Mouse (Mus musculus) gastrocnemius, adult 2 months (tissue): ENCODE measurements at regions not wholly inside any gene's neighbourhood (a gene's known extent, or its start where the extent isn't known, plus 50 kb on each side); places are given as distances from the start of the nearest gene placed in this dataset.
"Not testable (repeated sequence)": the region's sequence is repeated elsewhere in the genome, so short reads cannot be mapped to it uniquely, and the experiment has no call there.

ENCODE experiments used
- DNase-seq: peaks from one replicate; pipeline ENCODE4 v3.0.0; 2022
- H3K27ac ChIP-seq: fragments of 200-600 bp; 2 replicates; pipeline ENCODE4 v1.8.1; 2022; ENCODE audit warnings: mild to moderate bottlenecking
- H3K4me3 ChIP-seq: fragments of 200-600 bp; 2 replicates; pipeline ENCODE4 v1.8.1; 2022; ENCODE audit warnings: mild to moderate bottlenecking, moderate library complexity
- CTCF ChIP-seq: fragments of 200-600 bp; IDR thresholded peaks from 2 replicates; pipeline ENCODE4 v1.8.1; 2022; ENCODE audit warnings: antibody characterized with exemption, mild to moderate bottlenecking, moderate library complexity
- intact Hi-C: fragments of 180-260 bp; cut with DNase I; formaldehyde crosslinking; loops from one replicate; pipeline ENCODE4 v1.15.1; 2025

DNA sequence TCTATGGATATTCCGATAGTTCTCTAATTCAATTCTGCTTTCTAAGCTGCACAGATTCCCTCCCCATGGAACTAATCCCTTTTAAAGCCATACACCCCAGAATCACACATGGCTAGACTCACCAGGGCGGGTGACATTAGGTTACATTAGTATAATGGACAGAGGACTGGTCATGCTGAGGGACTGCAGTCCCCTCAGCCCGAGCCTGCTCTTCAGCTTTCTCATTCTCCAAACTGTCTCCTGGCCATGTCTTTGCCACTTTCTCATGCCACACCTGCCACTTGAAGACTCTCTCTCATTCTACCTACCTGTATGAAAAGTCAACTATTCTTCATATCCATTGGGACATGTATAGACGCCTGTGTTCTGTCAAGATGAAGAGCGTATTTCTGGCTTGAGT, 68.0 kb upstream of the Sh3gl3 start:
- Histone ChIP-seq H3K27ac (no peak overlapping the region), H3K4me3 (no peak overlapping the region)
- no peak for TF ChIP-seq CTCF
- DNase-seq = no peak
- intact Hi-C loops = no loop called here

DNA sequence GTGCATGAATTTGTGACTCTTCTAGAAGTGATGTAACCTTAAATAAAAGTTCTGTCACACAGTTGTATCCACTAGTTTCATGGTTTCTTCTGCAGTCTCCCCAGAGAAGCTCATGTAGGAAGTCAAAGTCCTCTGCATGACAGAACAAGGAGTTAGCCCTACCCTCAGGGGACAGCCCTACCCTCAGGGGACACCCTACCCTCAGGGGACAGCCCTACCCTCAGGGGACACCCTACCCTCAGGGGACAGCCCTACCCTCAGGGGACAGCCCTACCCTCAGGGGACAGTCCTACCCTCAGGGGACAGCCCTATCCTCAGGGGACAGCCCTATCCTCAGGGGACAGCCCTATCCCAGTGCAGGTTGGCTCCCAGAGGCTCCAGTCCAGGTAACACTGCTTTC, 64.5 kb upstream of the Sh3gl3 start:
- intact Hi-C loops, DNase-seq, H3K4me3 ChIP-seq, H3K27ac ChIP-seq: not testable (repeated sequence)

DNA sequence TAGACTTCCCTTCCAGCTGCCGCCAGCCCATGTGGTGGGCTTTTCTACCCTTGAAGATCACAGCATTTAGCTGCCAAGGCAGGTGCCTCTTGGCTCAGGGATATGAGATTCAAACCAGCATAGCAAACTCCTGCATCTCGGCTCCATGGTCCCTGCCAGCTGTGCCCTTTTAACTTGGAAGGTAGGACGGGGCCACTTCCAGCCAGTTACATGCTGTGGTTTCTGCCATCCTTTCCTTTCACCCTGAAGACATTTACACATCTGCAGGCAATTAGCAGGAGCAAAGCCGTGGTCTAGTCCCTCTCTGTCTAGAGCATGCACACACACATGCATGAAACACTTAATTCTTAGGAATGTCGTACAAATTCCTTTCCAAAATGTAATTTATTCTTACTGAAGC, 64.1 kb upstream of the Sh3gl3 start:
- no peak for TF ChIP-seq CTCF
- DNase-seq = no peak
- intact Hi-C loops = no loop called here
- H3K4me3 ChIP-seq = no peak overlapping the region
- H3K27ac ChIP-seq = no peak overlapping the region

DNA sequence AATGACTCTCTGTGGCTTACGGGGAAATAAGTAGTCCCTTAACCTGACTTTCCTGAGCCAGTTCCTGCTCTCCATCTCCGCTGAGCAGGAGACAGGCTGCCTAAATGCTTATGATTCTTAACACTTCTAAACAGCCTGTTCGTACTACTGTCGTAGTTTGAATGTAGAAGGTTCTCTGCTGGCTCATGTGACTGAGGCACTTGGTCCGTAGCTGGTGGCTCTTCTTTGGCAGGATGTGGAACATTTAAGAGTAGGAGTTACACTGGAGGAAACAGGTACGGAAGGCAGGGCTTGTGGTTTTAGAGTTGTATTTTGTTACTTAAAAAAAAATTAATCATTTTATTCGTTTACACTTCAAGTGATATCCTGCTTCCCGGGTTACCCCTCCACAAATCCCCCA, 63.7 kb upstream of the Sh3gl3 start:
- TF ChIP-seq CTCF = no peak
- no peak overlapping the region for H3K27ac ChIP-seq
- H3K4me3 ChIP-seq = no peak overlapping the region
- no peak for DNase-seq
- intact Hi-C loops = no loop called here

DNA sequence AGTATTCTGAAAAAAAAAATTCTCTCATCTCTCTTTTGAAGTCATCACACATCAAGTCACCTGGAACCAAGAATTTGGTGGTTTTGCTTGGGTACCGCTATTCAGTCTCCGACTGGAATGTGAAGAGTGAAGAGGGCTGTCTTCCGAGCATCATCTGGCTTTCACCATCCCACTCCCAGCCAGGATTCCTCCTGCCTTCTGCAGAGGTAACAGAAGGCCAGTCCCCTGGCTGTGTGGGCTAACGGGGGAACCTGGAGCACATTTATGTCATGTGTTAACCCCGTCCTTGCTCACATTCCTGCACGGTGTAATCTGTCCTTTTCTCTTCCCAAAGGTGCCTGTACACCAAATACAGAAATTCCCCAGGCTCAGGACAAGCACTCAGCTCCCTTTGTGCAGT, 61.6 kb upstream of the Sh3gl3 start:
- DNase-seq = no peak
- intact Hi-C loops = no loop called here
- TF ChIP-seq CTCF = no peak
- Histone ChIP-seq H3K4me3 (no peak overlapping the region), H3K27ac (no peak overlapping the region)

DNA sequence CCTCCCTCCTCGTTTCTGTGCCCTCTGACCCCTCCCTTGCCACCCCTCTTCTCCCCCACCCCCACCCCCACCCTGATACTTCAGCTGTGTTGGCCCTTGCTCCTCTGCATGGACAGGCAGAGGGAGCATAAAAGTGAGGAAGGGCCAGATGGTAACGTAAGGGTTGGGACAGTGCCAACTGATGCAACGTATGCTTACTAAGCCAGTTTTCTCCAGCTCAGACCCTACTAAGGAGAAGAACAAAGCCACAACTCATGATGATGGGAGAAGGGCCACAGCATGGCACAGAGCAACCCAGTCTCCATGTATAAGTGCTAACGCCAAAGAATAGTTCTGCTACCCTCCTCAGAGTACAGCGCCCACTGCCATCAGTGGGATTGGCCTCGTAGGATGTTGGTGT, 58.0 kb upstream of the Sh3gl3 start:
- Histone ChIP-seq H3K27ac (no peak overlapping the region), H3K4me3 (no peak overlapping the region)
- TF ChIP-seq CTCF = no peak
- intact Hi-C loops = no loop called here
- DNase-seq = no peak

DNA sequence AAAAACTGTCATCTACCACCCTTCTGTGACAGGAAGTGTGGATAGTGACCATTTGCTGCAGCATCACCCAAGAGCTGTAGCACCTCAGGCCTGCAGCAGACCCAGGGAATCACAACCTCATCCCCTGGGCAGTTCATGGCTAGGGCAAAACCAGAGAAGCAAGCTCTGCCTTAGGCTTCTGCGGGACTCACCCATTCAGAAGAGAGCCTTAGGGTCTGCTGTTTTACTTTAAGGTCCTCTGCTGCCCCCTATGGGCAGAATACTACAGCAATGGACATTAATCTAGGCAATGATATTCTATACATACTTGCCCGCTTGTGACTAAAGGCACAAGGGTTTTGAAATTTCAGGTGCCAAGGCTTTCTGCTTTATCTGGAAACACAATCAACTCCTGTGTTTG, 54.4 kb upstream of the Sh3gl3 start:
- Histone ChIP-seq H3K27ac (no peak overlapping the region), H3K4me3 (no peak overlapping the region)
- DNase-seq = peak; percentile 67
- TF ChIP-seq CTCF = peak; percentile 79
- intact Hi-C loops = loop anchor here (1.0 kb wide), 1 partner anchor 159 kb away; no protein-coding TSS in a partner anchor

DNA sequence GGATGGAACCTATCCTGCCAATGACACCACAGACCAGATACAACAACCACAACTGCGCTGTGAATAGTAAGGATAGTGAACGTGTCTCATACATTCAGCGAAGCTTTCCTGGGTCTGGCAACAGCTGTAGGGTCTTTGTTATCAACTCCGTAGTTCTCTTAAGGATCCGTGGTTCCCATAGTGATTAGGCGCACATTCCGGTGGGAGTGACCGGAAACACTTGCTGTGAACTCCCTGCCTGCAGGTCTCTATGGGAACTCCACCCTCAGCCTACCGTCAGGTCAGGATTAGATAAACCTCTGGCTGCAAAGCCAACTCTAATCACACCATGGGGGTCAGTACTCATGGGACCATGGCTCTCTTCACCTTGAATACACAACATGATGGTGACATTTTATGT, 53.8 kb upstream of the Sh3gl3 start:
- Histone ChIP-seq H3K4me3 (no peak overlapping the region), H3K27ac (no peak overlapping the region)
- DNase-seq = no peak
- TF ChIP-seq CTCF = no peak
- intact Hi-C loops = loop anchor here (1.0 to 2.0 kb wide), 2 partner anchors 153 to 160 kb away; no protein-coding TSS in a partner anchor

DNA sequence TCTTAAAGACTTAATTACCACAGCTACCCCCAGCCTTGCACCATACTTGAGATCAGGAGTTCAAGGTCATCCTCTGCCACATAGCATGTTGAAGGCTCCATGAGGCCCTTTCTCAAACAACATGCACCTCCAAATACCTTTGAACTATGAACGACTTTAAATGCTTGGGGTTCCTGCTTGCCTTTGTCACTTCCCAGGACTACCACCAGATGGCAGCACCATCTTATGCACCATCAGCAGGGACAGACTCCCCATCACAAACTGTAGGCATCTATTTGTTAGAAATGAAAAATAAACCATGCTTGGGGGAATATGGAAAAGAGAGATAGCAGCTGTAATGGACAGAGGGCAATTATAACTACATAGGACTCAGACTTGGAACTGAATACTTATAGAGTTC, 51.9 kb upstream of the Sh3gl3 start:
- Histone ChIP-seq H3K4me3 (no peak overlapping the region), H3K27ac (no peak overlapping the region)
- peak; percentile 96 for TF ChIP-seq CTCF
- DNase-seq = peak; percentile 65
- intact Hi-C loops = loop anchor here (1.0 to 2.0 kb wide), 2 partner anchors 142 to 151 kb away; no protein-coding TSS in a partner anchor
